Mouse (Mus musculus) embryonic facial prominence, embryonic 13.5 days (tissue): ENCODE measurements around the gene Arap1. TPM values are rescaled to one million over a fixed set of nuclear protein-coding genes. Genes with fewer than 3 reads are reported as not detected.

Experiments used
- ATAC-seq: fragments of 200-750 bp; cut with Nextera tagmentation; 2 replicates; pipeline ENCODE4 v1.8.0; 2017; ENCODE audit warnings: low read depth; ENCODE audit not compliant: insufficient number of reproducible peaks, insufficient read depth, low FRiP score, low TSS enrichment
- H3K27ac ChIP-seq: fragments of 300-500 bp; sonication (generic); 2 replicates; pipeline ENCODE4 v1.5.1; 2015; ENCODE audit warnings: moderate library complexity, mild to moderate bottlenecking, inconsistent platforms
- H3K27me3 ChIP-seq: fragments of 300-500 bp; sonication (generic); 2 replicates; pipeline ENCODE4 v1.6.1; 2015; ENCODE audit warnings: mild to moderate bottlenecking, inconsistent platforms
- H3K36me3 ChIP-seq: fragments of 300-500 bp; sonication (generic); 2 replicates; pipeline ENCODE4 v1.6.1; 2015; ENCODE audit warnings: mild to moderate bottlenecking, inconsistent platforms
- H3K4me1 ChIP-seq: fragments of 300-500 bp; sonication (generic); 2 replicates; pipeline ENCODE4 v1.6.1; 2015; ENCODE audit warnings: inconsistent platforms
- H3K4me2 ChIP-seq: fragments of 300-500 bp; sonication (generic); 2 replicates; pipeline ENCODE4 v1.6.1; 2015; ENCODE audit warnings: moderate library complexity, mild to moderate bottlenecking, inconsistent platforms
- H3K4me3 ChIP-seq: fragments of 300-500 bp; sonication (generic); 2 replicates; pipeline ENCODE4 v1.5.1; 2015; ENCODE audit warnings: mild to moderate bottlenecking, inconsistent platforms
- H3K9ac ChIP-seq: fragments of 300-500 bp; sonication (generic); 2 replicates; pipeline ENCODE4 v1.6.1; 2015; ENCODE audit warnings: mild to moderate bottlenecking, inconsistent platforms
- H3K9me3 ChIP-seq: fragments of 300-500 bp; sonication (generic); 2 replicates; pipeline ENCODE4 v1.6.1; 2016; ENCODE audit warnings: inconsistent platforms
- WGBS: fragments of 180-500 bp; shearing (Covaris S2); methylation state at CpG from one replicate; pipeline ENCODE4 v1.1.7; 2015; ENCODE audit warnings: mixed read lengths; 5-methylcytosine and 5-hydroxymethylcytosine counted together
- polyA plus RNA-seq: library from polyadenylated mRNA; unstranded; fragments of >200 nt; fragmentation: Nextera tagmentation; extraction: Ambion mirVana; gene quantifications from 2 replicates; pipeline ENCODE4 v1.2.1, GENCODE M21; 2015

Arap1 gene
- polyA plus RNA-seq, 1 experiment from 2014 or later: 41.4 TPM

DNA sequence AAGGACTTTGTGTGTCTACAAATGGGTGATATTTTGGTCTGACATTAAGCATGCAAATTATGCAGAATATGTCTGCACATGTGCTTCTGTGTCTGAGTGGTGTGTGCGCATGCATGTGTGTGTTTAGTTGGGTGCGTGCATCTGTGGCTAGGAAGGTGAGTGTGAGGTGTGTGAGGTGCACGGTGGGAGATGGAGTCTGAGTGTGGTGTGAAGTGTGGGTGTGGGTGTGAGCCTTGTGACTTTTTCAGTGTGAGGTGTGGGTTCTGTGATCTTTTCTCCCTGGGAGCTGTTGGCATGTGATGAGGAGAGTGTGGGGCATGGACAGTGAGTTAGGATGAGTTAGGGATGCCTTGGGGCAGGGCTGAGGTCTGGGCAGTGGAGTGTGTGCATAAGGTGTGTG lies 105.4 kb downstream of the Arap1 start:
- WGBS: 89% methylated on average over 3 of the region's 3 CpGs
- no peak overlapping the region for H3K4me2 ChIP-seq
- H3K9ac ChIP-seq: no peak overlapping the region
- ATAC-seq: no peak
- no peaks in the 10 kb centered on the region for H3K9me3 ChIP-seq
- no peak overlapping the region for H3K4me3 ChIP-seq
- H3K27me3 ChIP-seq: peaks cover 60% of the 10 kb centered on the region
- H3K4me1 ChIP-seq: peaks cover 14% of the 10 kb centered on the region
- H3K36me3 ChIP-seq: no peaks in the 10 kb centered on the region
- H3K27ac ChIP-seq: no peak overlapping the region

GRCm38 (mm10) chr7:101453725-101454124 lies 105.9 kb downstream of the Arap1 start:
- Histone ChIP-seq H3K4me2 (no peak overlapping the region), H3K27me3 (peaks cover 56% of the 10 kb centered on the region)
- WGBS: 27% methylated on average over 8 of the region's 8 CpGs

DNA sequence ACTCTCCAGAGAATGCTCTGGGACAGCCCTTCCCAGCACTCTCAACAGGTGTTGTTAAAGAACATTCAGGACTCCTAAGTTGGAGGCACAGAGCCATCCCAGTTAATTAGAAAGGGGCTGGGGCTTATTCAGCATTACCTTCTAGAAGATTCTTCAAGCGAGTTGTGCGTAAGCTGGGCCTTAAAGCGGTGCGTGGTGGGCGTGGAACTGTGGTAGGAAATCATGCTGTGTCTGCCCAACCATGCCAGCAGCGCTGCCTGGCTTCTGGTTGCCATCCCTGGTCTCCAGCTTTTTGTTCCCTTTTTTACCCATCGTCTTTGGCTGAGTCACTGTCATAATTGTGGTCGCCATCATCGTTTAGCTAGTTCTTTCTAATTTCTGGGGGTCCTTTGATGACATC lies 106.6 kb downstream of the Arap1 start:
- Histone ChIP-seq H3K9me3 (no peaks in the 10 kb centered on the region), H3K4me3 (no peak overlapping the region), H3K4me1 (peaks cover 14% of the 10 kb centered on the region), H3K4me2 (no peak overlapping the region), H3K9ac (no peak overlapping the region), H3K27ac (no peak overlapping the region), H3K27me3 (peaks cover 58% of the 10 kb centered on the region), H3K36me3 (no peaks in the 10 kb centered on the region)
- 82% methylated on average over 9 of the region's 9 CpGs for WGBS
- no peak for ATAC-seq

More at GRCm38 (mm10) chr7:101453725-101454124, 105.9 kb downstream of the Arap1 start:
- Histone ChIP-seq H3K4me1 (peaks cover 14% of the 10 kb centered on the region), H3K9me3 (no peaks in the 10 kb centered on the region), H3K27ac (no peak overlapping the region), H3K36me3 (no peaks in the 10 kb centered on the region), H3K4me3 (no peak overlapping the region), H3K9ac (no peak overlapping the region)
- no peak for ATAC-seq

- no peaks in the 10 kb centered on the region for H3K9me3 ChIP-seq
- peaks cover 58% of the 10 kb centered on the region for H3K27me3 ChIP-seq
- 76% methylated on average over 6 of the region's 6 CpGs for WGBS
- H3K4me2 ChIP-seq: no peak overlapping the region
- H3K36me3 ChIP-seq: no peaks in the 10 kb centered on the region
- no peak overlapping the region for H3K27ac ChIP-seq
- H3K4me1 ChIP-seq: peaks cover 14% of the 10 kb centered on the region
- H3K9ac ChIP-seq: no peak overlapping the region
- no peak overlapping the region for H3K4me3 ChIP-seq
- ATAC-seq: no peak
Observed at GRCm38 (mm10) chr7:101455141-101455540, 107.3 kb downstream of the Arap1 start.

DNA sequence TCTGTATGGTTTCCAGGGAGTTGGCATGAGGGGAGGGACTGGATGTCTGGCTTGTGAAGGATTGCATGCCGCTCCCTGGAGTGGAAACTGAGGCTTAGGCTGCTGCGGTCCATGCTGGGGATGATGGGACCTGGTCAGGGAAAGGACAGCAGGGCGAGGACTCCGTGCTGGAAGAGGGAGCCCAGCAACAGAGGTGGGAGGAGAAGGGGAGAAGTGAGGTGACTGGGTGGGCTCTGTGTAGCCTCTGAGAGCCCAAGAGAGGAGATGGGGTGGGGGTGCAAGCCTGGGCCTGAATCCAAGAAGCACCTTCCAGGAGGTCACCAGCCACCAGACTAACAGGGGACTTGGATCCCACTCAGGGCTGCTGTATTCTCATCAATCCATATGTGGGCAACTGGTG lies 108.5 kb downstream of the Arap1 start:
- no peaks in the 10 kb centered on the region for H3K36me3 ChIP-seq
- no peaks in the 10 kb centered on the region for H3K9me3 ChIP-seq
- peaks cover 12% of the 10 kb centered on the region for H3K4me1 ChIP-seq
- H3K27me3 ChIP-seq: peaks cover 48% of the 10 kb centered on the region
- no peak overlapping the region for H3K4me3 ChIP-seq
- no peak overlapping the region for H3K4me2 ChIP-seq
- ATAC-seq: no peak
- no peak overlapping the region for H3K9ac ChIP-seq
- no peak overlapping the region for H3K27ac ChIP-seq
- WGBS: 64% methylated on average over 4 of the region's 4 CpGs

DNA sequence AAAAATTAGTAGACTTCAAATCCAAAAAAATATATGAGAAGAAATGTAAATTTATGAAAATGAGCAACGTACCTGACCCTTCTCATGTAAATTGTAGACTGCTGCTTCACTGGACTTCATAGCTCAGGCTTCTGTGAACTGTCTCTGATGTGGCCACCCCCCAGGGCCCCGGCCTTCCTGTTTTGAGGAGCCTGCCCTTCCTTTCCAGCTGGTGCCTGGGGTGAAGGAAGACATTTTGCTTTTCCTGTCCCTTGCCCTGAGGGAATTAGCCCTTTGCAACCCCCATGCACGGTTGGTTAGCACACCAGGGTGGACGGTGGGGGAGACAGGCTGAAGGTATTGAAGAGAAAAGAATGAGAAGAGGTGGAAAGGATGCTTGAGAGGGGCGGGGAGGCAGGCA lies 108.9 kb downstream of the Arap1 start:
- no peaks in the 10 kb centered on the region for H3K9me3 ChIP-seq
- no peak overlapping the region for H3K4me2 ChIP-seq
- no peak for ATAC-seq
- no peaks in the 10 kb centered on the region for H3K36me3 ChIP-seq
- WGBS: 20% methylated on average over 5 of the region's 5 CpGs
- no peak overlapping the region for H3K9ac ChIP-seq
- H3K27me3 ChIP-seq: peaks cover 43% of the 10 kb centered on the region
- no peak overlapping the region for H3K4me3 ChIP-seq
- H3K4me1 ChIP-seq: peaks cover 7% of the 10 kb centered on the region
- H3K27ac ChIP-seq: no peak overlapping the region

GRCm38 (mm10) chr7:101457283-101457682 lies 109.4 kb downstream of the Arap1 start:
- Histone ChIP-seq H3K9me3 (no peaks in the 10 kb centered on the region), H3K27me3 (peaks cover 39% of the 10 kb centered on the region)
- 62% methylated on average over 5 of the region's 5 CpGs for WGBS

GRCm38 (mm10) chr7:101457801-101458200 lies 109.9 kb downstream of the Arap1 start:
- Histone ChIP-seq H3K27me3 (peaks cover 33% of the 10 kb centered on the region), H3K27ac (no peak overlapping the region), H3K36me3 (no peaks in the 10 kb centered on the region), H3K9ac (no peak overlapping the region), H3K4me2 (no peak overlapping the region), H3K4me3 (no peak overlapping the region), H3K9me3 (no peaks in the 10 kb centered on the region), H3K4me1 (peaks cover 7% of the 10 kb centered on the region)
- ATAC-seq: no peak
- 44% methylated on average over 8 of the region's 8 CpGs for WGBS

More at GRCm38 (mm10) chr7:101457283-101457682, 109.4 kb downstream of the Arap1 start:
- Histone ChIP-seq H3K9ac (no peak overlapping the region), H3K4me2 (no peak overlapping the region), H3K4me1 (peaks cover 7% of the 10 kb centered on the region), H3K4me3 (no peak overlapping the region), H3K36me3 (no peaks in the 10 kb centered on the region), H3K27ac (no peak overlapping the region)
- no peak for ATAC-seq

- Histone ChIP-seq H3K4me2 (no peak overlapping the region), H3K4me1 (peaks cover 7% of the 10 kb centered on the region), H3K9ac (no peak overlapping the region), H3K4me3 (no peak overlapping the region), H3K9me3 (no peaks in the 10 kb centered on the region), H3K27me3 (peaks cover 28% of the 10 kb centered on the region), H3K36me3 (no peaks in the 10 kb centered on the region), H3K27ac (no peak overlapping the region)
- 68% methylated on average over 4 of the region's 4 CpGs for WGBS
- ATAC-seq: no peak
Observed at GRCm38 (mm10) chr7:101458278-101458781, 110.5 kb downstream of the Arap1 start.

- H3K9me3 ChIP-seq: no peaks in the 10 kb centered on the region
- no peak for ATAC-seq
- no peak overlapping the region for H3K4me3 ChIP-seq
- H3K27me3 ChIP-seq: peaks cover 18% of the 10 kb centered on the region
- H3K36me3 ChIP-seq: no peaks in the 10 kb centered on the region
- H3K9ac ChIP-seq: no peak overlapping the region
- 77% methylated on average over 9 of the region's 9 CpGs for WGBS
- no peak overlapping the region for H3K27ac ChIP-seq
- H3K4me1 ChIP-seq: peaks cover 7% of the 10 kb centered on the region
- H3K4me2 ChIP-seq: no peak overlapping the region
Observed at GRCm38 (mm10) chr7:101459305-101459813, 111.5 kb downstream of the Arap1 start.

GRCm38 (mm10) chr7:101459923-101460607 lies 112.2 kb downstream of the Arap1 start:
- WGBS: 55% methylated on average over 10 of the region's 10 CpGs
- ATAC-seq: no peak
- Histone ChIP-seq H3K4me1 (peaks cover 10% of the 10 kb centered on the region), H3K4me2 (no peak overlapping the region), H3K9me3 (no peaks in the 10 kb centered on the region), H3K9ac (no peak overlapping the region), H3K36me3 (no peaks in the 10 kb centered on the region), H3K27me3 (peaks cover 11% of the 10 kb centered on the region), H3K4me3 (no peak overlapping the region), H3K27ac (no peak overlapping the region)

DNA sequence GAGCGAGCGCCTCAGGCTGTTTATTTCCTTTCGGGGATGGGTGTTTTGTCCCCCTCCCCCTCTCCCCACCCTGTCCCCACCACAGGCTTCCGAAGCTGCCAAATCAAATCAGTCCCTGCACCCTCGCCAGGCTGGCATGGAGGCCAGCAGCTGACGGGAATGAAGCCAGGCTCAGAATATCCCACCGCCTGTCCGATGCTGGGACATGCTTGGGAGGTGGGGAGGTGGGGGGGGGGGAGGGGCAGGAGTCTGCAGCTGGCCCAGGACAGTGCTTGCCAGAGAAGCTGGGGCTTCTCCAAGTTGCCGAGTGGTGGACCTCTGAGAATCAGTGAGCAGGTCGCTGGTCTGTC lies 112.7 kb downstream of the Arap1 start:
- Histone ChIP-seq H3K4me3 (no peak overlapping the region), H3K27me3 (peaks cover 10% of the 10 kb centered on the region; the same call in 1 of the 2 replicates), H3K36me3 (no peaks in the 10 kb centered on the region), H3K27ac (no peak overlapping the region), H3K4me1 (peaks cover 14% of the 10 kb centered on the region), H3K9me3 (no peaks in the 10 kb centered on the region), H3K4me2 (no peak overlapping the region), H3K9ac (no peak overlapping the region)
- 40% methylated on average over 10 of the region's 10 CpGs for WGBS
- ATAC-seq: no peak
